Mouse (Mus musculus) limb, embryonic 13.5 days (tissue): ENCODE results near the gene Nagpa. TPM values are rescaled to one million over a fixed set of nuclear protein-coding genes. Genes with fewer than 3 reads are reported as not detected.

Experiments
- ATAC-seq: fragments of 200-750 bp; cut with Nextera tagmentation; 2 replicates; pipeline ENCODE4 v1.8.0; 2017; ENCODE audit warnings: low read depth, moderate number of reproducible peaks, moderate TSS enrichment; ENCODE audit not compliant: low FRiP score
- H3K27ac ChIP-seq: fragments of 300-500 bp; sonication (generic); 2 replicates; pipeline ENCODE4 v1.5.1; 2015; ENCODE audit warnings: inconsistent platforms, mild to moderate bottlenecking, moderate library complexity
- H3K27me3 ChIP-seq: fragments of 300-500 bp; sonication (generic); 2 replicates; pipeline ENCODE4 v1.6.1; 2015; ENCODE audit warnings: mild to moderate bottlenecking, inconsistent platforms
- H3K36me3 ChIP-seq: fragments of 300-500 bp; sonication (generic); 2 replicates; pipeline ENCODE4 v1.6.1; 2015; ENCODE audit warnings: inconsistent platforms, mild to moderate bottlenecking, moderate library complexity
- H3K4me1 ChIP-seq: fragments of 300-500 bp; sonication (generic); 2 replicates; pipeline ENCODE4 v1.6.1; 2015; ENCODE audit warnings: inconsistent platforms
- H3K4me2 ChIP-seq: fragments of 300-500 bp; sonication (generic); replicated peaks from 2 replicates; pipeline ENCODE4 v1.6.1; 2015; ENCODE audit warnings: inconsistent platforms, mild to moderate bottlenecking, moderate library complexity
- H3K4me3 ChIP-seq: fragments of 300-500 bp; sonication (generic); 2 replicates; pipeline ENCODE4 v1.5.1; 2015; ENCODE audit warnings: moderate library complexity, mild to moderate bottlenecking, inconsistent platforms
- H3K9ac ChIP-seq: fragments of 300-500 bp; sonication (generic); 2 replicates; pipeline ENCODE4 v1.6.1; 2015; ENCODE audit warnings: mild to moderate bottlenecking, inconsistent platforms
- H3K9me3 ChIP-seq: fragments of 300-500 bp; sonication (generic); 2 replicates; pipeline ENCODE4 v1.6.1; 2016; ENCODE audit warnings: inconsistent platforms
- WGBS: fragments of 180-500 bp; shearing (Covaris S2); methylation state at CpG from one replicate; pipeline ENCODE4 v1.1.7; 2015; 5-methylcytosine and 5-hydroxymethylcytosine counted together
- polyA plus RNA-seq: library from polyadenylated mRNA; unstranded; fragments of >200 nt; fragmentation: Nextera tagmentation; extraction: Ambion mirVana; gene quantifications from 2 replicates; pipeline ENCODE4 v1.2.1, GENCODE M21; 2015

The Nagpa gene
- polyA plus RNA-seq, 1 experiment from 2014 or later: 16.5 TPM

GRCm38 (mm10) chr16:5184956-5185355 is 18.9 kb downstream of the Nagpa start:
- no peak for ATAC-seq
- Histone ChIP-seq H3K27ac (no peak overlapping the region), H3K4me2 (no peak overlapping the region), H3K9me3 (no peaks in the 10 kb centered on the region), H3K36me3 (no peaks in the 10 kb centered on the region), H3K4me3 (no peak overlapping the region), H3K9ac (no peak overlapping the region), H3K4me1 (no peaks in the 10 kb centered on the region), H3K27me3 (0 out of 2 replicates have a peak, but pooled peaks cover 3% of the 10 kb centered on the region)
- WGBS: 84% methylated on average over 5 of the region's 5 CpGs

- Histone ChIP-seq H3K9me3 (no peaks in the 10 kb centered on the region), H3K9ac (no peak overlapping the region), H3K4me2 (no peak overlapping the region), H3K4me1 (no peaks in the 10 kb centered on the region), H3K36me3 (no peaks in the 10 kb centered on the region), H3K4me3 (no peak overlapping the region), H3K27ac (no peak overlapping the region), H3K27me3 (0 out of 2 replicates have a peak, but pooled peaks cover 3% of the 10 kb centered on the region)
- WGBS: 57% methylated on average over 8 of the region's 8 CpGs
- ATAC-seq: no peak
Measured at GRCm38 (mm10) chr16:5184101-5184500, 19.7 kb downstream of the Nagpa start.

DNA sequence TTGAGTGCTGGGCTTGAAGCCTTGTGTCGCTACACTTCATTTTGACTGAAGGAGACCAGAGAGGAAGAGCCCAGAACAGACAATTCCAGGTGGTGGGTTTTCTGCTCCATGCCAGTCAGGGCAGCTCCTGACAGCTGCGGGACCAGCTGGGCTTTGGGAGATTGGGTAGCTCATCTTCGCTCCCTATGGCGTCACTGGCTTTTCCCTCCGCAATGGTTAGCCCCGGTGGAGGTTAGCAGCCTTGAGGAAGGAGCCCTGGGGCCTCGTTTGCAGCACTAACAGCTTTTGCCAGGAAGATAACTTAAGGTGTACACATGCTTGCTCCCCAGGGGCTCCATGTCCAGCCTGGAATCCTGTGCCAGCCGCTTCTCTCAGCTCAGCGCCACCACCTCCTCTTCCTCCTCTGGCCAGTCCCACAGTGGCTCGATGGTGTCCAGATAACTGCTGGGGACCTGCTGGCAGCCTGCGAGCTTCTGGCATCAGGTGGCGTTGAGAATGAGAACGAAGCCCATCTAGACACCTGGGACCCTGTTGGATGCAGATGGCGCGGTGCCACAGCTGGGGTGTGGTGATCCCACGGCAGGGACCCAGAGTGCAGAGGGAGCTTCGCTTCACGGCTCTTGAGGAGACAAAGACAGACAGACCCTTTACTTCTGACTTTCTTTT is 20.4 kb downstream of the Nagpa start:
- 83% methylated on average over 18 of the region's 18 CpGs for WGBS
- no peaks in the 10 kb centered on the region for H3K4me1 ChIP-seq

DNA sequence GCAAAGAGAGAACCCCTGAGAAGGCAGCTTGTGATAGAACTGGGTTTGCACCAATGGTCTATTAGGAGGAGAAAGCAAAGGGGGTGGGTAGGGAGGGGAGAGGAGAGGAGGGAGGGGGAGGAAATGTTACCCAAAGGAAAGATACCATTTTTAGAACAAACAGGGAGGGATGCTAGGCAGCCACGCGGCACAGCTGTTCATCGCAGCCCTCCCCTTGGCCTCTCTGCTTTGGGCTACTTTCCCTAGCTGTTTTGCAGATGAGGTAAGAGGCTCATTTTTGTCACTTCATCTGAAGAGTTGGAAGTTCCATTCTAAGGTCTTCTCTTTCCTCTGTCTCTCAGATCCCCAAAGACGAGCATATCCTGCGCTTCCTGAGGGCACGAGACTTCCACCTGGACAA is 31.2 kb downstream of the Nagpa start:
- Histone ChIP-seq H3K27me3 (no peaks in the 10 kb centered on the region), H3K4me2 (no peak overlapping the region), H3K4me1 (no peaks in the 10 kb centered on the region), H3K9ac (no peak overlapping the region), H3K36me3 (no peaks in the 10 kb centered on the region), H3K4me3 (no peak overlapping the region), H3K9me3 (no peaks in the 10 kb centered on the region), H3K27ac (no peak overlapping the region)
- 87% methylated on average over 6 of the region's 6 CpGs for WGBS
- ATAC-seq: no peak

More for the DNA sequence above, 20.4 kb downstream of the Nagpa start:
- Histone ChIP-seq H3K36me3 (no peaks in the 10 kb centered on the region), H3K9me3 (no peaks in the 10 kb centered on the region), H3K4me3 (no peak overlapping the region), H3K9ac (no peak overlapping the region), H3K27ac (no peak overlapping the region), H3K27me3 (0 out of 2 replicates have a peak, but pooled peaks cover 3% of the 10 kb centered on the region), H3K4me2 (no peak overlapping the region)
- ATAC-seq: no peak

DNA sequence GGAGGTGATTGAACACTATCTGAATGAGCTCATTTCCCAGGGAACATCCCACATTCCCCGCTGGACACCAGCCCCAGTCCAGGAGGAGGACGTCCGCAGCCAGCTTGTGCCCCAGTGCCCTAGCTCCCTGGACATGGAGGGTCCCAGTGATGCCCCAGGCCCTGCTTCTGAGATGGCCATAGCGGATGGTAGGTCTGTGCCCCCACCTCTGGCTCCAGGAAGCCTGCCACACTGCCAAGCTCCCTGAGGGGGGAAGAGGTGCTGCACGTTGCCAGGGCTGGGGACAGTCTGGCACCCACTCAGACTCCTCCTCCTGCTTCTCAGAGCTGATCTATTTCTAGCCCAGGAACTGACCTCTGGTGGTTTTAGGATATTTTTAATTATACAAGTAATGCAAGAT is 35.0 kb downstream of the Nagpa start:
- Histone ChIP-seq H3K27ac (no peak overlapping the region), H3K36me3 (no peaks in the 10 kb centered on the region), H3K9me3 (no peaks in the 10 kb centered on the region), H3K4me1 (no peaks in the 10 kb centered on the region), H3K9ac (no peak overlapping the region), H3K4me2 (no peak overlapping the region), H3K4me3 (no peak overlapping the region), H3K27me3 (no peaks in the 10 kb centered on the region)
- no peak for ATAC-seq
- 76% methylated on average over 5 of the region's 5 CpGs for WGBS

DNA sequence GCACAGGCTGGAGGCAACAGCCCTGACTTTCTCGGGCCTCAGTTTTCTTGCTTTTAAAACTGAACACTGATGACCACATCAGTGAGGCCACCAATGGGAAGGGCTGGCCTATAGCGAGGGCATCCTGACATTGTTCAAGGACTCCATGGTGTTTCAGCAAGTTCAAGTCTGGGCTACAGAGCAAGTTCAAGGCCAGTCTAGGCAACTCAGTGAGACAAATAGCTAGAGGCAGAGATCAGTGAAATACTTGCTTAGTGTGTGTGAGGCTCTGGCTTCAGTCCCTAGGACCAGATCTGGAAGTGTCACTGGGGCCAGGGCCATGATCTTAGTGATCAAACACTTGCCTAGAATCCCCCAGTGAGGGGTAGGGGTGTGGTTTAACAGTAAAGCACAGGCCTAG is 35.8 kb downstream of the Nagpa start:
- Histone ChIP-seq H3K4me1 (no peaks in the 10 kb centered on the region), H3K4me2 (no peak overlapping the region), H3K4me3 (no peak overlapping the region), H3K27ac (no peak overlapping the region), H3K27me3 (no peaks in the 10 kb centered on the region), H3K9me3 (no peaks in the 10 kb centered on the region), H3K9ac (no peak overlapping the region), H3K36me3 (no peaks in the 10 kb centered on the region)
- WGBS: 82% methylated on average over 2 of the region's 2 CpGs
- ATAC-seq: no peak

DNA sequence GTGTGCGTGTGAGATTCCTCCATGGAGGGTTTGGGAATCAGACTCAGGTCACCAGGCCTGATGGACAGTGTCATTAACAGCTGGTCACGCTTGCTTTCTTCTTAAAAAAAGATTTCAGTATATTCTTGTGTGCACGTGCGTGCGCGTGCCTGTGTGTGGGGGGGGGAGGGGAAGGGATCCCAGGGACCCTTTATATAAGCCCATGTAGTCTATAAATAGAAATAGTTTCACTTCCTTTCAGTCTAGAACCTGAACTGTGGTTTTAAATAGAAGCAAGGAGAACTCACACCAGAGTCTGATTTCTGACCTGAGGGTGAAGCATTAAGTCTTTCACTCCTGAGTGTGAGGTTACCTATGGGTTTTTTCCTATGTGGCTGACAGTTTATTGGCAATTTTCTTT is 39.5 kb downstream of the Nagpa start:
- H3K9me3 ChIP-seq: no peaks in the 10 kb centered on the region
- 80% methylated on average over 6 of the region's 6 CpGs for WGBS
- ATAC-seq: no peak
- no peak overlapping the region for H3K4me3 ChIP-seq
- no peaks in the 10 kb centered on the region for H3K4me1 ChIP-seq
- H3K36me3 ChIP-seq: no peaks in the 10 kb centered on the region
- H3K27ac ChIP-seq: no peak overlapping the region
- no peaks in the 10 kb centered on the region for H3K27me3 ChIP-seq
- no peak overlapping the region for H3K9ac ChIP-seq
- H3K4me2 ChIP-seq: no peak overlapping the region

DNA sequence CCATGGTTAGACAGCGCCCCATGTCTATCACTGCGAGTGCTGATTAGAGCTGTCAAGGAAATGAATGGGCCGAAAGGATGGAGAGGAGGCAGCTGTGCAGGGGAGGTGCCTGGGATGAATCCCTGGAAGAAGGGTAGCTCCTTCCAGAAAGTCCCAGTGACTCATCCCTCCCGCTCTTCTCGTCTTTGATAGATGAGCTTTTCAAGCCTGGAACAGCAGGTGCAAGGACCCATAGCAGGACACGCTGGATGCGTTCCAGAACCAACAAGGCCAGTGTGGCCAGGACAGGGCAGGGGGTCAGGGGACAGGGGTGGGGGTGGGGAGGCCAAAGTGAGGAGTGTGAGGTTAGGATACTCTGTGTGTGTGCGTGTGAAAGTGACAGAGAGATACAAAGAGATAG is 44.6 kb downstream of the Nagpa start:
- Histone ChIP-seq H3K4me2 (no peak overlapping the region), H3K9me3 (no peaks in the 10 kb centered on the region), H3K27me3 (no peaks in the 10 kb centered on the region), H3K9ac (no peak overlapping the region), H3K36me3 (no peaks in the 10 kb centered on the region), H3K4me1 (no peaks in the 10 kb centered on the region; the same call in 1 of the 2 replicates), H3K27ac (no peak overlapping the region), H3K4me3 (no peak overlapping the region)
- 83% methylated on average over 8 of the region's 8 CpGs for WGBS
- no peak for ATAC-seq

DNA sequence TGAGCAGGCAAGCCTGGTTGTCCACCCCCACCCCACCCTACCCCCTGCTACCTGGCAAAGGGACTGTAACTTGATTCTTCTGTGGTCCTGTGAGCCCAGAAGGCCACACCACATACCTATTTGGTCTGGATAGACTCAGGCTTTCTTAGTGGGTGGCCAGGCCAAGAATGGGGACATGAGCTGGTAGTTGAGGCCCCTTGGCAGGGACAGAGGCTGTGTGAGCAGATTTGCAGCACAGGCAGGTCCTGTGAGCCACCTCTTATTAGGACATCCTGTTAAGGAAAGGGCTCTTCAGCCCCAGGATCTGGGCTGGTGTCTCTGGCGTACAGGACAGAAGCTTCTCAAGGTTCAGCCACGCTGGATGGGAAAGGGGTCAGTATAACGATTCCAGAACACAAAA is 46.7 kb downstream of the Nagpa start:
- Histone ChIP-seq H3K9ac (no peak overlapping the region), H3K36me3 (no peaks in the 10 kb centered on the region), H3K4me2 (no peak overlapping the region), H3K4me1 (no peaks in the 10 kb centered on the region; the same call in 1 of the 2 replicates), H3K27me3 (no peaks in the 10 kb centered on the region), H3K4me3 (no peak overlapping the region), H3K9me3 (no peaks in the 10 kb centered on the region), H3K27ac (no peak overlapping the region)
- no peak for ATAC-seq
- 67% methylated on average over 3 of the region's 3 CpGs for WGBS

DNA sequence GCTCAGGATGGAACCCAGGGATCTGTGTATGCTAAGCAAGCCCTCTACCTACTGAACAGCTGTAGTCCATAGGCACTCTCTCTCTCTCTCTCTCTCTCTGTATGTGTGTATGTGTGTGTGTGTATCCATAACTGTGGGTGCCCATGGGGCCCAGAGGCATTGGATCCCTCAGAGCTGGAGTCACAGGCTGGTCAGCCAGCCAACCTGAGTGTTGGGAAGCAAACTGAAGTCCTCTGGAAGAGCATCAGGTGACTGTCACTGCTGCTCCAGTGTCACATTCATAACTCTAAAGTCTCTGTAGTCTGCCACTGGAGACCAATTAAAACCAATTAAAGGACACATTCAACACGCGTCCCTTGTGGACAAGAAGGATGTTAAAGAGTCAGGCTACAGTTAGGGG is 47.3 kb downstream of the Nagpa start:
- ATAC-seq: no peak
- 47% methylated on average over 2 of the region's 2 CpGs for WGBS
- Histone ChIP-seq H3K4me3 (no peak overlapping the region), H3K4me1 (no peaks in the 10 kb centered on the region; the same call in 1 of the 2 replicates), H3K27ac (no peak overlapping the region), H3K4me2 (no peak overlapping the region), H3K9me3 (no peaks in the 10 kb centered on the region), H3K36me3 (no peaks in the 10 kb centered on the region), H3K27me3 (no peaks in the 10 kb centered on the region), H3K9ac (no peak overlapping the region)

DNA sequence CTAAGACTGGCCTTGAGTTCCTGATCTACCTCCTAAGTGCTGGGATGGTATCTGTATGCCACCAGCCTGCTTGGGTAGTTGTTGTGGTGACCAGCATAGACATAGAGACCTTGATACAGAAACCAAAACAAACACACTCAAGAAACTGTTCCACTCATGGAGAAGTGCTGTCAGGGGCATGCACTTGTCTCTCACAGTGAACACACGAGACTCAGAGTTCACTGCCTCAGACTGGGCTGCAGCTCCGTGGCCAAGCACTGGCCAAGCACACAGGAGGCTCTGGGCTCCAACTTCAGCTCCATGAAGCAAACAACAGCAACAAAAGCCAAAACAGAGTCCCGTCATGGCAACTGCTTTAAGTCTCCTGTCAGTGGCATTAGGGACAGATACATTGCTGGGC is 48.8 kb downstream of the Nagpa start:
- Histone ChIP-seq H3K4me1 (no peaks in the 10 kb centered on the region; the same call in 1 of the 2 replicates), H3K4me2 (no peak overlapping the region), H3K9ac (no peak overlapping the region), H3K27me3 (no peaks in the 10 kb centered on the region), H3K4me3 (no peak overlapping the region), H3K27ac (no peak overlapping the region), H3K36me3 (no peaks in the 10 kb centered on the region), H3K9me3 (no peaks in the 10 kb centered on the region)
- ATAC-seq: no peak
- 65% methylated on average over 3 of the region's 3 CpGs for WGBS

- no peak overlapping the region for H3K4me3 ChIP-seq
- WGBS: 49% methylated on average over 6 of the region's 6 CpGs
- no peak overlapping the region for H3K9ac ChIP-seq
- H3K27me3 ChIP-seq: peaks cover 5% of the 10 kb centered on the region
- ATAC-seq: no peak
- H3K4me2 ChIP-seq: no peak overlapping the region
- H3K4me1 ChIP-seq: no peaks in the 10 kb centered on the region; the same call in 1 of the 2 replicates
- no peaks in the 10 kb centered on the region for H3K9me3 ChIP-seq
- H3K36me3 ChIP-seq: no peaks in the 10 kb centered on the region
- no peak overlapping the region for H3K27ac ChIP-seq
Measured at GRCm38 (mm10) chr16:5153299-5154026, 50.3 kb downstream of the Nagpa start.
